Mouse (Mus musculus) liver, adult 2 months (tissue): ENCODE measurements at regions not wholly inside any gene's neighbourhood (a gene's known extent, or its start where the extent isn't known, plus 50 kb on each side); places are given as distances from the start of the nearest gene placed in this dataset.

Experiments used
- DNase-seq: peaks from one replicate; pipeline ENCODE4 v3.0.0-alpha.2; 2011; ENCODE audit warnings: low read depth, low spot score; ENCODE audit errors: extremely low read depth
- H3K27ac ChIP-seq: fragments of 200-500 bp; replicated peaks from 2 replicates; pipeline ENCODE4 v1.5.1; 2012; ENCODE audit warnings: low read depth, mild to moderate bottlenecking, control low read depth, inconsistent platforms, low read length; ENCODE audit not compliant: insufficient read depth
- H3K27me3 ChIP-seq: fragments of 200-500 bp; 2 replicates; pipeline ENCODE4 v1.6.1; 2012; ENCODE audit warnings: mild to moderate bottlenecking, moderate library complexity, low read length, inconsistent platforms; ENCODE audit not compliant: control insufficient read depth, insufficient read depth
- H3K36me3 ChIP-seq: fragments of 200-500 bp; 2 replicates; pipeline ENCODE4 v1.6.1; 2012; ENCODE audit warnings: low read length, inconsistent platforms; ENCODE audit not compliant: control insufficient read depth, insufficient read depth
- H3K4me1 ChIP-seq: fragments of 200-500 bp; 2 replicates; pipeline ENCODE4 v1.6.1; 2011; ENCODE audit warnings: low read length; ENCODE audit not compliant: control insufficient read depth, insufficient read depth
- H3K4me3 ChIP-seq: fragments of 200-500 bp; 2 replicates; pipeline ENCODE4 v1.5.1; 2011; ENCODE audit warnings: low read depth, mild to moderate bottlenecking, control low read depth, low read length, moderate library complexity; ENCODE audit not compliant: insufficient read depth
- H3K79me2 ChIP-seq: fragments of 200-500 bp; 2 replicates; pipeline ENCODE4 v1.6.1; 2012; ENCODE audit warnings: inconsistent platforms, mild to moderate bottlenecking, low read length, moderate library complexity; ENCODE audit not compliant: control insufficient read depth, insufficient read depth
- H3K9ac ChIP-seq: fragments of 200-500 bp; 2 replicates; pipeline ENCODE4 v1.6.1; 2012; ENCODE audit warnings: low read depth, mild to moderate bottlenecking, control low read depth, inconsistent platforms, low read length
- CTCF ChIP-seq: fragments of 200-500 bp; IDR thresholded peaks from 2 replicates; pipeline ENCODE4 v1.5.1; 2011; ENCODE audit warnings: low read depth, low read length, control low read depth
- POLR2A ChIP-seq: fragments of 200-500 bp; IDR thresholded peaks from 2 replicates; pipeline ENCODE4 v1.6.1; 2011; ENCODE audit warnings: low read length, control low read depth; ENCODE audit not compliant: insufficient read depth; ENCODE audit errors: extremely low read depth
- WGBS: fragments of 180-500 bp; shearing (Covaris S2); methylation state at CpG from one replicate; pipeline ENCODE4 v1.1.7; 2018; 5-methylcytosine and 5-hydroxymethylcytosine counted together

DNA sequence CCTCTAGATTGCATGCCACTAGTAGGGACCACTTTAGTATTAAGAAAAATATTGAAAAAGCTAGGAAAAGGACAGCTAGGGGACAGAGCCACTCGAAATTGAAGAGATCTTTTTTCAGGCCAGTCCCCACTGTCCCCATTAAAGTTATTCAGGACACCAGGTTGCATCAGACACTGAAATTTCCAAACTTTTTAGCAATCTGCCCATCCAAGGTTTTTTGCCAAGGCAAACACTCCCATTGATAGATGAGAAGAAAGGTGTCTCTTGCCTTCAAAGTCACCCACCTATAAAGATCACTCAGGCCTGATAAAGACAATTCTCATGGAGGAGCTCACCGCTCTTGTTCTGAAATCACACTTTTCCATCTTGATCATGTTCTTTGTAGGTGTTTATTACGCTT, 552.1 kb upstream of the Gm19410 start:
- no peaks in the 10 kb centered on the region for H3K27me3 ChIP-seq
- peak; percentile 94 for DNase-seq
- H3K27ac ChIP-seq = peak overlapping the region; percentile 87
- TF ChIP-seq POLR2A (no peak), CTCF (no peak)
- H3K9ac ChIP-seq = no peak overlapping the region; the same call in 1 of the 2 replicates
- H3K36me3 ChIP-seq = no peaks in the 10 kb centered on the region
- peaks cover 53% of the 10 kb centered on the region for H3K4me1 ChIP-seq
- no peaks in the 10 kb centered on the region for H3K79me2 ChIP-seq
- 23% methylated on average over 3 of the region's 3 CpGs for WGBS
- H3K4me3 ChIP-seq = no peak overlapping the region

- Histone ChIP-seq H3K4me3 (no peak overlapping the region), H3K27me3 (no peaks in the 10 kb centered on the region), H3K27ac (peak overlapping the region; percentile 69), H3K36me3 (no peaks in the 10 kb centered on the region), H3K9ac (no peak overlapping the region), H3K4me1 (peaks cover 39% of the 10 kb centered on the region), H3K79me2 (no peaks in the 10 kb centered on the region)
- WGBS = 87% methylated on average over 11 of the region's 11 CpGs
- TF ChIP-seq CTCF = no peak
- DNase-seq = no peak
Observed at GRCm38 (mm10) chr8:35217604-35218003, 548.0 kb upstream of the Gm19410 start.

DNA sequence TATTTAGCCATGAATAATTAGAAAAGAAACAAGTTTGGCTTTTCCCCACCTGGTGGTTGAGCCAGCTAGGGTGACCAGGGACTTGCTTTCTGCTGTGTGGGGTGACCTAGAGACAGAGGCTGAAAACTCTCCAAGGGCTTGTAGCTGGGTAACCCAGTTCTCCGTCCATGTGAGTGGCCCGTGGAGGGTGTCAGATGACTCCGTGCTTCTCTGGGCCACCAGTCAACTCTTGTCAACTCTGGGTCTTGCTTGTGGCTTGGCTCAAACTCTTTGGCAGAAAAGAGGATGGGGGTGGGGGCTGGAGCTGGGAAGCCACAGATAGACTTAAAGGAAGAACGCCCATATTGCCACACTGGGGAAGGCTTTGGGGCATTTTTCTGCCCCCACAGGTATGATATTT, 547.3 kb upstream of the Gm19410 start:
- Histone ChIP-seq H3K9ac (no peak overlapping the region), H3K36me3 (no peaks in the 10 kb centered on the region), H3K4me1 (peaks cover 33% of the 10 kb centered on the region), H3K27me3 (no peaks in the 10 kb centered on the region), H3K4me3 (no peak overlapping the region), H3K79me2 (no peaks in the 10 kb centered on the region), H3K27ac (peak overlapping the region; percentile 69)
- WGBS = 9% methylated on average over 4 of the region's 4 CpGs
- TF ChIP-seq POLR2A = no peak
- TF ChIP-seq CTCF = peak; percentile 13; the same call in 1 of the 2 replicates
- peak; percentile 99 for DNase-seq

DNA sequence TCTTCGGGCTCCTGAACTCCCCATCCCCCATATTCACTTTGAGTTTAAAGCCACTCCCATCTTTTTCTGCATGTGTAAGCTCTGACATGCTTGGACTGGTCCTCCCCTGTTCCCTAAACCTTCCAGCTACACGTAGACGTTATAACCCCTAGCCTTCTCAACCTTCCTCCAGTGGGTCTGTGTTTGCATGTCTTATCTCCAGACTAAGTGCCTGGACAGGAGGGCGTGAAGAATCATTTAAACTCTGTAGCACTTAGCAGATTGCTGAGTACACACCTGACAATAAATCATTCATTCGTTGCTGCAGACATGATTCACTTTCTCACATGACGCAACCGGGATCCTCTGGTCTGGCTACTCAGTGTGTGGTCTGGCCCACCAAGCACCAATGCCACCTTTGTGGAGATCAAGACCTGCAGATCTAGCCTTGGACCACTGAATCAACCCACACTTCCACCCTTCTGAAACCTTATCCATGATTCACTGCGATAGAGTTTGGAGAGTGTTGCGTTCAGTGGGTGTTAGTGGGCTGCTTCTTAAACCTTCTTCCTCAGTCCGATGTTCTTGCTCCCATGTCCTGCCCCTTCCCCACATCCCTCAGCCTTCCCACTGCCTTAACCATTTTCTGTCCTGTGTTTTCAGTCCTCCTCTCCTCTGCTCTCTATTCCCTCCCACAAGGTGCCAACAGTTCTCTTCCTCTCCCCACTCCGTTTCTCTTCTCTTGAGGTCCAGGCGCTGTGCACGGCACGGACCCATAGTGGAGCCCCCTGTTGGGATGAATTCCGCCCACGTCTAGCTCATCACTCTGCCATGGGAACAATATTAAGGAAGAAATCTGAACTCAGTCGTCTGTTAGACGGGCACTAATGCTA, 541.3 kb upstream of the Gm19410 start:
- no peaks in the 10 kb centered on the region for H3K36me3 ChIP-seq
- TF ChIP-seq POLR2A (no peak), CTCF (no peak)
- no peak for DNase-seq
- H3K9ac ChIP-seq = no peak overlapping the region
- no peaks in the 10 kb centered on the region for H3K4me1 ChIP-seq
- WGBS = 79% methylated on average over 18 of the region's 18 CpGs
- no peak overlapping the region for H3K4me3 ChIP-seq
- no peaks in the 10 kb centered on the region for H3K79me2 ChIP-seq
- H3K27me3 ChIP-seq = no peaks in the 10 kb centered on the region
- no peak overlapping the region for H3K27ac ChIP-seq

- Histone ChIP-seq H3K27me3 (no peaks in the 10 kb centered on the region), H3K4me3 (no peak overlapping the region), H3K36me3 (no peaks in the 10 kb centered on the region), H3K27ac (no peak overlapping the region), H3K4me1 (no peaks in the 10 kb centered on the region), H3K9ac (no peak overlapping the region), H3K79me2 (no peaks in the 10 kb centered on the region)
- no peak for TF ChIP-seq POLR2A
- TF ChIP-seq CTCF = no peak
- WGBS = 83% methylated on average over 7 of the region's 7 CpGs
- no peak for DNase-seq
Observed at GRCm38 (mm10) chr8:35224925-35225244, 540.7 kb upstream of the Gm19410 start.

- WGBS = 79% methylated on average over 7 of the region's 7 CpGs
- Histone ChIP-seq H3K79me2 (no peaks in the 10 kb centered on the region), H3K4me3 (no peak overlapping the region), H3K4me1 (no peaks in the 10 kb centered on the region), H3K9ac (no peak overlapping the region), H3K36me3 (no peaks in the 10 kb centered on the region), H3K27ac (no peak overlapping the region), H3K27me3 (no peaks in the 10 kb centered on the region)
- no peak for DNase-seq
- no peak for TF ChIP-seq POLR2A
- no peak for TF ChIP-seq CTCF
Observed at GRCm38 (mm10) chr8:35227079-35227478, 538.5 kb upstream of the Gm19410 start.
